Mouse (Mus musculus) lung, postnatal 36 days (tissue): ENCODE measurements at regions not wholly inside any gene's neighbourhood (a gene's known extent, or its start where the extent isn't known, plus 50 kb on each side); places are given as distances from the start of the nearest gene placed in this dataset.

Experiments
- DNase-seq: peaks from one replicate; pipeline ENCODE4 v3.0.0; 2022; ENCODE audit warnings: mixed read lengths

DNA sequence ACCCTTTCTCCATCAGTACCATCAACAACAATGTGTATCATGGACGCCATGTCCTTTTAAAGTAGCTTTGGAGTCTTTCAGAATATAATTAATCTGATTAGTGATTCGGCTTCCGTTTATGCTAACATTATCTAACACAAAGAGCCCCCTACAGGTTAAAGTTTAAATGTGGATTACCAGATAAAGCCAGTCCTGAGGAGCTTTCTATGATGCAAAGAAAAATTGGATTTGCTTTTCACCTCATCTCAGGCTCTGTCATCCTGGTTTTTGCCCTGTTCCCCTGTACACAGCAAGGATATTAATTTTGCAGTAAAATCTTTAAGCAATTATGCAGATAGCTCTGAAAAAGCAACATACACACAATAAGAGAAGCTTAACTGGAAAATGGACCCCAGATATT lies 412.7 kb upstream of the Tbc1d2b start:
- DNase-seq: no peak

- DNase-seq: no peak
These were observed 419.5 kb upstream of the Tbc1d2b start for GRCm38 (mm10) chr9:90690066-90690465.

GRCm38 (mm10) chr9:90691137-90691536 lies 420.5 kb upstream of the Tbc1d2b start:
- DNase-seq: no peak

DNA sequence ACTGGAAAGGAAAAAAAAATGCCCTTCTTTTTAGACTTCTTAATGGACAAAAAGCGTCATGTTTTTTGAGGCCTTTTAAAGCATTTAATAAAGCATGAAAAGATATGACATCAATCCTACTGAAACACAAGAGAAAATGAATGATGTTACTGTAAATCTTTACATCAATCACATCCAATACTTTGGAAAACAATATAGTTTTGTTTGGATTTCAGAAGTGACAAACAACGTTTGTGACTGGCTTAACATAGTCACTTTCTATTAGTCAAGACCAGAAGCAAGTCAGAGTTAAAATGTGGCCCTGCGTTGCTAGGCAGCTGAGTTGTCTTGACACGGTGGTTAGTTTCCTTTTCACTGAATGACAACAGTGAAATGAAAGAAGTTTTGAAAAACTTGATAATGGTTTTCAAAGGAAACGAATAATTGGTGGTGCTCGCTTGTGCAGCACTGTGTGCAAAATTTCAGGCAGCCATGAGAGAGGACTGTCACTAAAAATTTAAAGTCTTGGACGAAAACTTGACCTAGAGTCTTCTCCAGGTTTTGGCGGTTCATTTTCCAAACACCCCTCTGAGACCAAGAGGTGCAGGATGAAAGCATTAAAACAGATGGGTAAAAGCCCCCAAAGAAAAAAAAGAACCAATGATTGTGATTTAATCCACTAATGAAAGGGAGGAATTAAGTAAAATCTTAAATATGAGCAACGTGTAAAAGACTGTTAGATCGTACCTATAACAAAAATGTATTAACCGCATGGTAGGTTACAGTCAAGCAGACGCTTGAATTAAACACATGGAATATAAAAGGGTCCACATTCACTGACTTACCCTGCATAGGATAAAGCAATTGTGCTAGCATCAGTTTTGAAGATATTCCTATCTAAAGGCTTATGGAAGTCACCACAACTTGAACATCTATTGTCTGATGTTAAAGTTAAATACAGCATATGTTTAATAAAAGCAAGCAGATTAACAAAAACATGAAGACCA lies 421.4 kb upstream of the Tbc1d2b start:
- DNase-seq: no peak

DNA sequence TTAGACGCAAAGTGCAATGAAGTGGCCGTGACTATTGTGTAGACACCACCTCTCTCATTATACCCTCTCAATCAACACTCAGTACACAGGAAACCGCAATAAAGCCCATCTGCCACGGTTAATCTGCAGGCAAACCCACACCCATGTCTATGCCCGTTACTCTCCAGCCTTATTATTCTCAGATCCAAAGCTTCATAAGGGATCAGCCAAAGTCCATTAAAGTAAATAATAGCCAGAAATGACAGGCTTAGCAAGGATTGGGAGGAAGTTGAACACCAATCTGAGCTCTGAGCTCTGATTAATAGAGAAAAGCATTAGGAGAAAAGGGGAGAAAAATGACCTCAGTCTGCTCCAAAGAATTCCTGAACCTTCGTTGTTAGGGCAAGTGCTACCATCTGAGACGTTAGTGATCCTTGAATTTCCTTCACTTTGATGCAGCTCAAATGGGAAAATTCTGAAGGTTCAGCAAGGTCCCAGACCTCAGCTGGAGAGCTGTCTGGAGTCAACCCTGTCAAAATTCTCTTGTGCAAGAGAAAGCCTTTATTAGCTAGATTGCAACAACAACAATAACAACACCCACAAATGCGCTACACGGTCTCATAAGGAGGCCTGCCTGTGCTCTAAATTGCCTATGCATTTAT lies 422.5 kb upstream of the Tbc1d2b start:
- no peak for DNase-seq

DNA sequence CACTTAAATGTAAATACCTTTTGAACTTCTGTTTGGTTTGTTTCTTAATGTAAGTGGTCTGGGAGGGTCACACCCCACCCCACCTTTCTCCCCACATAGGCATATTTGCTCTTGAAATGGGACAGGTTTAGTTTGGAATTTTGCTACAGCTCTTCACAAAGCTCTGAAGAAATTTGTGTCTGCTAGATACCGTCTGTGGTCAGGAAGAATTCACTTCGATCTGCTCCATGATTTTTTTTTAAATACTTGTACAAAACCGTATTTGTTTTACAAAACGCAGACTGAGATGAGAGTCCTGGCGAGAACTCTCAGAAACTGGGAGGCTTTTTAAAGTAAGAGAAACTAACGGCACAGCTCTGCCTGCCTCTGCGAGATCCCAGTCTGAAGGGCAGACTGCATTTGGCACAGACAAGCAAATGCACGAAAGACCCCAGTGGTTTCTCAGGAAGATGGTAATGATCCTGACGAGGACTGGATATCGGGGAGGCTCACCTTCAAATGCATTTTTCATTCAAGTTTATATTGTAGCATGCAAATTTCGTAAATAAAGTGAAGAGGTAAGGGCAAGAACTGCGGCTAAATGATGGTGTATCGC lies 423.5 kb upstream of the Tbc1d2b start:
- DNase-seq: no peak

DNA sequence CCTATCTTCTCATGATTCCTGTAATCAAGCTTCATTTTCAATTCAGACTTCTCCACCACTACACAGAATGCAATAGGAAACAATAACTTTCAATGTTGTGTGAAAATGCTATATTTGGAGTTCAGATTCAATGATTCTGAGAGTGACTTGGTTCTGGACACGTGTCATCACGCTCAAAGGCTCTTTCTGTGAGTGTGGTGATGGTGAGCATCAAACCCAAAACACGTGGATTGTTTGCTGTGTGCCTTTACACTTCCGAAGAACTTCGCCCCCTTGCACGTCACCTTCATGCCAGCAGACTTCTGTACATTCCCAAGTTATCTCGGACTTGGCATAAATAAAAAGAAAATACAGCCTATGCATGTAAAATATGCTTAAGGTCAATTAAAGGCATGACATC lies 425.1 kb upstream of the Tbc1d2b start:
- no peak for DNase-seq

DNA sequence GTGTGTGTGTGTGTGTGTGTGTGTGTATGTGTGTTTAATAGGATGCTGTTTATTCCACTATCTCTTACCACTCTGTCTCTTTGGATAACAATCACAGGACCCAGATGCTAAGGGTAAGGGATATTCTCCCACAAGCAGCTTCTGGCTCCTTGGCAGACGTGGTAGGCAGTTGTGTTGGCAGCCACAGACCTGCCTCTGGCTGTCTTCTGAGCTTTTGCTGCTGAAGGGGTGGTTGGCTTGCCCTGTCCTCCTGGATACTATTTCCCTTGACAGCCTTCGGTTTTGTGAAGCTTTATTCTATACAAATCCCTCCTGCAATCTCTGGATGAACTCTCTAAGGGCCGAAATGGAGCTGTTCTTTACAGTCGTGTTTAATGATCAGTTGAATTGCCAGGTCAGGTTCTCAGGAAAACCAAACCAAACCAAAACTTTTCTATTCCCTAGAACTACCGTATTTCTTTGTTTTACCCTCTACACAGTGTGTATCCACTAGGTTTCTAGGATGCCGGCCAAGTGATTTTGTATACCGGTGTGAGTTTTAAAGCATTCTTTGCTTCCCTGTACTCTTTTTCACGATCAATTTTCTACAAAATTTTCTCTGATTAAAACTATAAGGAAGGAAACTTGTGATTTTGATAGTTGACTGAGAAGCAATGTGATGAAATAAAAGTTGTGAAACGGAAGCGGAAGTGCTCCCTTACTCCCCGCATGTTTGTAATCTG lies 426.8 kb upstream of the Tbc1d2b start:
- no peak for DNase-seq

DNA sequence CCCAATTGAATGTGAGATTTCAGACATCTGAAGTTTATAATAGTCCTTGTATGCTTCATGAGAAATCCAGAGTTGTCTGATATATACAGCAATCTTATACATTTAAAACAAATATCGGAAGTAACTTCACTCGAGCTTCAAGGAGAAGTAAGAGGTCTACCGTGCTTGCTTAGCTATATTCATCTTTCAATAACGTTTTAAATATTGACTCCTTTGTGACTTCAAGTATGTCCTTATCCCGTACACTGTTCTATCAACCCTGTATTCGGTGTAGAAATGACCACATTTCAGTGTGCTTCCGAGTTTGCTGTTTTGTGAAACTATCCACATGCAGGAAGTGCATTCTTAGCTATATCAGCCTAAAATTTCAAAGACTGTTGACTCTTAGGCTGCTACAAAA lies 427.8 kb upstream of the Tbc1d2b start:
- DNase-seq: no peak

DNA sequence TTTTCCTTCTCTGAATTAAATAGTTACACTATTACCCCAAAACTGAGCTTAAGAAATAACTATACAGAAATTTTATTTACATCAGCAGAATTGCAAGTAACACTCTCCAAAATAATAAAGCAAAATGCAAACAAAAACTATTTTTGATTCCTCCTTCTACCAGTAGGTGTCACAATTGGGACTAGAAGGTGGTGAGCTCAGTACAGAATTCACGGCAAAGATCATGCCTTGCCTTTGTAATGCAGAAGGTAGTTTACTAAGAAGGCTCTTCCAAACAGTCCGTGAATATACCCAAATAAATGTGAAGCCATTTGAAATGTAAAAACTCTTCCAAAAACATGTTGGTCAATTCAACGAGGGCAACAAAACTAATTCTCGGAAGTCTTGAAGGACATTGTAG lies 428.5 kb upstream of the Tbc1d2b start:
- DNase-seq: no peak

GRCm38 (mm10) chr9:90700236-90701179 lies 429.9 kb upstream of the Tbc1d2b start:
- no peak for DNase-seq

GRCm38 (mm10) chr9:90701180-90701765 lies 430.7 kb upstream of the Tbc1d2b start:
- DNase-seq: no peak

GRCm38 (mm10) chr9:90713685-90714084 lies 443.1 kb upstream of the Tbc1d2b start:
- no peak for DNase-seq

- no peak for DNase-seq
These were observed 460.8 kb upstream of the Tbc1d2b start for GRCm38 (mm10) chr9:90731450-90731849.

- no peak for DNase-seq
These were observed 486.6 kb upstream of the Tbc1d2b start for GRCm38 (mm10) chr9:90757175-90757574.

GRCm38 (mm10) chr9:90774296-90774695 lies 503.7 kb upstream of the Tbc1d2b start:
- DNase-seq: no peak

- no peak for DNase-seq
These were observed 518.9 kb upstream of the Tbc1d2b start for GRCm38 (mm10) chr9:90789545-90789944.

- no peak for DNase-seq
These were observed 521.3 kb upstream of the Tbc1d2b start for GRCm38 (mm10) chr9:90791871-90792270.

DNA sequence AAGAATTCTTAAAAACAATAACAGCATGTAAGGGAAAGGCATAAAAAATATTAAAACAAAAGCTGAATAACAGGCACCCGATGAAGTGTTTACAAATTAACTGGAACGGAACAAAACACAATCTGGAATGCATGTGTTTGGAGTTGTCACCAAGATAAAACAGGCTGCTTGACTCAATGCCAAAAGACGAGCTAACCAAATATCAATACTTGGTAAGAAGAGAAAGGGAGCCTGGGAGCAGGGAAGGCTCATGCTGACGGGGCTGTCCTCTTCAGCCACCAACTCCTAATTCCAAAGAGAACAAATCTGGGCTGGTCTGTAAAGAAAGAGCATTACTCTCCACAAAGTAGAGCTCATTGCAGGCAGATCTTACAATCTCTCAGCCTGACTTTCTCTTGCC lies 545.4 kb upstream of the Zic4 start:
- DNase-seq: peak; percentile 10

DNA sequence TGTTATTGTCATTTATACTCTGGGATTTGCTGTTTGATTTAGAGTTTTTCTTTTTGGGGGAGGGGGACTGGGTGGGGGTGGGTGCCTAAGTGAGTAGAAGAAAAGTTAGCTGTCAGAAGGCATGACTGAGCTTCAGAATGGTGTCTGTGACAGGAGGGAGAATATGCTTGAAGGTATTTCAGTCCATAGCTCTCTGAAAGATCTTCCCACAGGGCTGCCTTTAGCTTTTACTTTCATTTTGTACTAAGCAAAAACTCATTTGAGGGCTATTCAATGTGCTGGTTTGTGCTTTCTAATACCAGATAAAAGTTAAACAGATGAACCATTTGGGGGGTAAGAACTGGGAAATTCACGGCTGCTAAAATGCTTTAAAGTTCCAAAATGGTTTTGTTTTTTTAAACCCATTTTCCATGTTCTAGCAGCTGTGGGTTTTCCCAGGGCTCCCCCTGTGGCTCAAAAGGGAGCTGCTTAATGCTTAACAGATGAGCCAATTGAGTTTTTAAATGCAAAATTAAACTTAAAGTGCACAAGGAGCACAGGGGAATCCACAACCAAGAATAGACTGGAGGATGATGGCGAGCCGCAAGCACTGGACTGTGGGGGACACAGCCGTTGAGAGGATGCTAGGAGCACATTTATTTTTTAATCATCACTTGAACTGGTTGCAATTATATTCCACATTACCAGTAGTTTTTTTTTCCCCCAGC lies 538.5 kb upstream of the Zic4 start:
- peak; percentile 1 for DNase-seq

- no peak for DNase-seq
These were observed 534.7 kb upstream of the Zic4 start for GRCm38 (mm10) chr9:90827474-90827873.
